Mouse (Mus musculus): Measurements from ENCODE around the gene Olfr706.
"Not testable (repeated sequence)": the region's sequence is repeated elsewhere in the genome, so short reads cannot be mapped to it uniquely, and the experiment has no call there.

Gene Olfr706

DNA sequence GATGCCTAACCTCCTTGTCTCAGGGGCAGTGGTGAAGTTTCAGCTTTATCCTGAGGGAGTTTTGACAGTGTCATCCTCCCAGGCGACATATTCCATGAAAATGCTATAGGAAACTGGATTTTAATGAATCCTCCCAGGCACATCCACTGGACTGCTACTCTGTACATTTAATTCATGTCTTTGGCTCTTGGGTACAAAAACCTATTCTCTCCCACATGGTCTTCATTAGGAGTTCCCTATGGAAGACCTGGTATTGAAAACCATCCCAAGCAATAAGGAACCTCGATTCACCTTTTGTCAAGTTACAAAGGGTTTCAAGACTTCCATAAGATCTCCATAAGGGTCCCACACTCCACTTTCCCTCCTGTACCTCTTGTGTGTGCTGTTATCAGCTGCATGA lies at the start of gene Olfr706:
Gene Olfr706, minus strand, starts transcription at position 101 of the 400 bp plus-strand sequence.
- no peak for DNase-seq (ENCODE audit: low spot score)

DNA sequence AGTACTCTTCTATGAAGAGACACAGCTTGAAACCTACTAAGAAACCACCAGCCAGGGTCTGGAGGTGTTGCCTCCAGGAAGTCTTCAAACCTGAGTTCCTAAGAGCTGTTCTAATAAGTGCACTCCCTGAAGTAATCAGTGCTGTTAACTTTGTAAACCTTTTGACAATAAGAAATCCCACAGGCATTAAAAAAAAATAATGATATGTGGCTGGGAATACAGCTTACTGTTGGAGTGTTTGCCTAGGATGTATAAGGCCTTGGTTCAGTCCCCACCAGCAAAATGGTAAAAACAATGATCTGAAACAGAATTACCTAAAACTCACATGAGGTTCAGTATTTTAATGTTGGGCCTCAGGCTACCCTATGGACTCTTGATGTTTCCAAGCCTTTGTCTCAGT lies 44.2 kb upstream of the Olfr706 start, which contains the start of gene Olfr709-ps1:
Gene Olfr709-ps1, minus strand, starts transcription at position 101 of the 400 bp plus-strand sequence.
- DNase-seq (ENCODE audit: low spot score): no peak

DNA sequence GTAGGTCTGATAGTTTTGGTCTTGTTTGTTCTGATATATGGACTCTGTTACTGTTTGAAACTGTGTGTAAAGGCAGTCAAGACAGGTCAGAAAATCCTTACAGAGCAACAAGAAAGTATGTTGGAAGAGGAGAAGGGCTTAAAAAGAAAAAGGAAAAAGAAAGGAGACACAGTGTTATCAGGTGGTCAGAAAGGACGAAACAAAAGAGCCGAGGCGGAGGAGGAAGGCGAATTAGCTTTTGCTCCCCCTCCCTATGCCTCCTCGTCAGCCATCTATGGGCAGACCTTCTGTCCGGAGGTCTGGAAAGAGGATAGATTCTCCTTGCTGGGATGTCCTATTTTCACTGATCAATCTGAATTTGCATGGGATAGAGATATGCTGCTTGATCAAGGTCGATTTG lies 33.0 kb upstream of the Olfr706 start:
- DNase-seq (ENCODE audit: low spot score): not testable (repeated sequence)

DNA sequence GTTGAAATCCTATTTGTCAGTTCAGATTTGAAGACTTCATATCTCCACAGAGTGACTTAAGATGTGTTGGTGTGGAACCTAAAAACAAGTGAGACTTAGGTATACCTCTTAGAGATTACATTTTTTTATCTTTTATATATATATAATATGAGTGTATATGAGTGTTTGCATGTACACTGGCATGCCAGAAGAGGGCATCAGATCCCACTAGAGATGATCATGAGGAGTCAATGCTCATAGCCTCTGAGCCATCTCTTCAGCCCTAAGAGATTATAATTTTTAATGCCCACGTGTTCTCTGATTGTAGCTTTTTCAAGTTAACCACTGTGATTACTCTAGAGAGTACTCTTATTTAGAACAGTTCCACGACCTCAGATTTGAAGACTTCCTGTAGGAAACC lies 19.7 kb upstream of the Olfr706 start, which contains the start of gene Olfr1532-ps1:
Gene Olfr1532-ps1, plus strand, starts transcription at position 326 of the 400 bp plus-strand sequence.
- no peak for DNase-seq (ENCODE audit: low spot score)

DNA sequence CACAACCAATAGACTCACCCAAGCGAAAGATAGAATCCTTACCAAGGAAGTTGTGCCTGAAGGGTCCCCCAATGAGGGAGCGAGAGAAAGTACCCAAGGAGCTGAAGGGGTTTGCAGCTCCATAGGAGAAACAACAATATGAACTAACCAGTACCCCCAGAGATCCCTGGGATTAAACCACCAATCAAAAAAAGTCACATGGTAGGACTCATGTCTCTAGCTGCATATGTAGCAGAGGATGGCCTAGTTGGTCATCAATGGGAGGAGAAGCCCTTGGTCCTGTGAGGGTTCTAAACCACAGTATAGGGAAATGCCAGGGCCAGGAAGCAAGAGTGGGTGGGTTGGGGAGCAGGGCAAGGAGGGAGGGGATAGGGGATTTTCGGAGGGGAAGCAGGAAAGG lies 13.2 kb upstream of the Olfr706 start, which contains the start of gene Olfr707:
Gene Olfr707, minus strand, starts transcription at position 101 of the 400 bp plus-strand sequence.
- DNase-seq (ENCODE audit: low spot score): not testable (repeated sequence)

DNA sequence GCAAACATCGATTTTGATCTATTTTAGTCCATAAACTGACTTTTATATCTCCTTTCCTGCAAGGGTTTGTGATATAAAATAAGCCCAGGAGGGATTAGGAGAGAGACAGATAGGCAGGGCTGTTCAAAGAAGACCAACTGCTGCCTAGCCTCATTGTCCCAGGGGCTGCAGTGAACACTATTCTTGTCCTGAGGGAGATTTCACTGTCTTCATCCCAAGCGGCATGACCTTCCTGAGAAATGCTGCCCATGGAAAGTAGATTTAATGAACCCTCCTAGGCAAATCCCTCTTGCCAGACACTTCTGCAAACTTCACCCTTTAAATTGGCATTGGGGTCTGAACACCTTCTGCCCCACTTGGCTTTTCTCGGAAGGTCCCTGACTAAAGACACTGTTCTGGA lies 11.2 kb downstream of the Olfr706 start, which contains the start of gene Olfr705:
Gene Olfr705, minus strand, starts transcription at position 101 of the 400 bp plus-strand sequence.
- no peak for DNase-seq (ENCODE audit: low spot score)

DNA sequence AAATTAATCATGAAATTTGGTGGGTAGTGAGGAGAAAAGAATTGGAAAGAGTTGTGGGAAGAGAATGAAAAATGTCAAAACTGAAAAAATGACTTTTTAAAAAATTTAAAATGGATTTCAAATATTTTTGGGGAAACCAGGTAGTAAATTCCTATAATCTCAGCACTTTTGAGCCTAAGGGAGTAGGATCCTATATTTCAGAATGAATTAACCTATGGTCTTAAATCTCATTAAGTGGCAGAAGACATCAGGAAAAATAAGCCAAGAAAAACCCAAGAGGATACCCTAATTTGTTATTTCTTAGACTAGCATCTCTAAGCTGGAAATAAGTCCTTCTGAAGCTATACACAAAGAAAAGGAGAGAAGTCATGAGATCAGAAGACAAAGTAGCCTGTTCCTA lies 25.1 kb downstream of the Olfr706 start, which contains the start of gene Olfr704:
Gene Olfr704, plus strand, starts transcription at position 301 of the 400 bp plus-strand sequence.
- DNase-seq (ENCODE audit: low spot score): no peak

DNA sequence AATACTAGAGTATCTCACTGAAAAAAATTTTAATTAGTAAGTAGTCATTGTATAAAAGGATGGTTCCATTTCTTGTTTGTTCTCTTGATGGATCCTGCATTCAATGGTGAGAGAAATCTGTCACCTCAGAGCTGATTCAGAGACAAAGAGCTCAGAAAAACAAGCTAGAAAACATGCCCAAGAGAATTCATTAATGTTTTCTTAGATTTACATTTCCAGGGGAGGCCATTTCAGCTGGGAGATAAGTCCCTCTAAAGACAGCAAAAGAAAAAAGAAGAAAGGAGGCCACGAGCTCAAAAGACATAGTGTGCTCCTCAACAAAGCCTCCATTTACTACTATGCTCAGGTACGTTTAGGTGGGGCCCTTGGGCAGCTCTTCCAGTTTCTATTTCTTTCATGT lies 44.9 kb downstream of the Olfr706 start, which contains the start of gene Olfr703:
Gene Olfr703, plus strand, starts transcription at position 301 of the 400 bp plus-strand sequence.
- DNase-seq (ENCODE audit: low spot score): no peak

DNA sequence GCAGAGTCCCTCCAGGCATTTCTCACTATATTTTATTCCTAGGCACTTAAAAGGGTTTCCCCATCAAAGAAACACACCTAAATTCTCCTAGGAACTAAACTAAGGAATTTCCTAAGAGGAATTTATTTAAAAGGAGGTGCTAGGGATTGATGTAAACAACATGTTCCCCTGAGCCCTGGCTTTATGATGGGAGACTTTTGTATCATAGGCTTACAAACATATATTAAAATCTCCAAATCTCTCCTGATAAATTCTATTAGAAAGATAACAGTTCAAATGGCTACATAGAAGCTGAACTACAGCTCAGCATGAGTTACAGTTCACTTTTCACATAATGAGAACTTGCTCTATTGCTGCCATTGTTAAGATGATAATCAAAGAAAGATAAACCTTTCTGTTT lies 54.2 kb downstream of the Olfr706 start, which contains the start of gene Olfr702:
Gene Olfr702, minus strand, starts transcription at position 101 of the 400 bp plus-strand sequence.
- no peak for DNase-seq (ENCODE audit: low spot score)

Measured in ovary, postnatal 36 days (tissue).